Mouse (Mus musculus): Measurements from ENCODE around the gene Cntnap2.

The Cntnap2 gene

GRCm38 (mm10) chr6:45345396-45345795 is 286.2 kb downstream of the Cntnap2 start:
- DNase-seq: no peak

- DNase-seq: no peak
Measured at GRCm38 (mm10) chr6:45345953-45346352, 286.8 kb downstream of the Cntnap2 start.

GRCm38 (mm10) chr6:45366442-45366841 is 307.3 kb downstream of the Cntnap2 start:
- DNase-seq: no peak

- DNase-seq: no peak
Measured at GRCm38 (mm10) chr6:45381126-45381525, 322.0 kb downstream of the Cntnap2 start.

- no peak for DNase-seq
Measured at GRCm38 (mm10) chr6:45389034-45389433, 329.9 kb downstream of the Cntnap2 start.

GRCm38 (mm10) chr6:45413629-45414028 is 354.5 kb downstream of the Cntnap2 start:
- DNase-seq: no peak

GRCm38 (mm10) chr6:45455424-45455823 is 396.3 kb downstream of the Cntnap2 start:
- no peak for DNase-seq

GRCm38 (mm10) chr6:45518221-45518620 is 459.1 kb downstream of the Cntnap2 start:
- DNase-seq: no peak

GRCm38 (mm10) chr6:45536999-45537398 is 477.8 kb downstream of the Cntnap2 start:
- no peak for DNase-seq

- no peak for DNase-seq
Measured at GRCm38 (mm10) chr6:45544319-45544875, 485.2 kb downstream of the Cntnap2 start.

GRCm38 (mm10) chr6:45559724-45560123 is 500.6 kb downstream of the Cntnap2 start:
- no peak for DNase-seq

GRCm38 (mm10) chr6:45584467-45585094 is 525.4 kb downstream of the Cntnap2 start:
- no peak for DNase-seq

GRCm38 (mm10) chr6:45589084-45589483 is 529.9 kb downstream of the Cntnap2 start:
- no peak for DNase-seq

GRCm38 (mm10) chr6:45647017-45647416 is 587.9 kb downstream of the Cntnap2 start:
- DNase-seq: no peak

- no peak for DNase-seq
Measured at GRCm38 (mm10) chr6:45648419-45648818, 589.3 kb downstream of the Cntnap2 start.

GRCm38 (mm10) chr6:45700287-45700686 is 641.1 kb downstream of the Cntnap2 start:
- DNase-seq: no peak

- no peak for DNase-seq
Measured at GRCm38 (mm10) chr6:45791612-45792011, 732.5 kb downstream of the Cntnap2 start.

GRCm38 (mm10) chr6:45841626-45842341 is 782.6 kb downstream of the Cntnap2 start:
- no peak for DNase-seq

- no peak for DNase-seq
Measured at GRCm38 (mm10) chr6:45843736-45844135, 784.6 kb downstream of the Cntnap2 start.

- DNase-seq: no peak
Measured at GRCm38 (mm10) chr6:45871409-45871992, 812.3 kb downstream of the Cntnap2 start.

- DNase-seq: no peak
Measured at GRCm38 (mm10) chr6:45885486-45885885, 826.3 kb downstream of the Cntnap2 start.

- no peak for DNase-seq
Measured at GRCm38 (mm10) chr6:45887901-45888300, 828.7 kb downstream of the Cntnap2 start.

- no peak for DNase-seq
Measured at GRCm38 (mm10) chr6:45938263-45938662, 879.1 kb downstream of the Cntnap2 start.

GRCm38 (mm10) chr6:45938775-45939174 is 879.6 kb downstream of the Cntnap2 start:
- DNase-seq: no peak
